ENCODE assay signal across 17 mouse cellular contexts in genomic region chr2:56990768-56991167, GRCm38 (mm10).
"Had no signal": no experiment of that assay in that cellular context is flagged by ENCODE, and none has a peak within 500 bp of the region (broad histone marks: within the 10 kb centered on the region; RNA-seq: fewer than 3 reads in every experiment).

No protein-coding gene starts in this region.

- H3K27me3 ChIP-seq: liver, embryonic 15.5 days; lung, embryonic 15.5 days; megakaryocyte, embryonic 14.5 days; midbrain, embryonic 13.5 days; midbrain, embryonic 15.5 days; neural tube, embryonic 12.5 days had no signal

- ATAC-seq: liver, postnatal 0 days; lung, postnatal 0 days; midbrain, embryonic 13.5 days; midbrain, embryonic 15.5 days had no signal

- H3K4me1 ChIP-seq: liver, embryonic 15.5 days; lung, embryonic 15.5 days; megakaryocyte, embryonic 14.5 days; midbrain, embryonic 13.5 days; midbrain, embryonic 15.5 days; neural tube, embryonic 12.5 days had no signal

- H3K36me3 ChIP-seq: liver, embryonic 15.5 days; lung, embryonic 15.5 days; midbrain, embryonic 13.5 days; midbrain, embryonic 15.5 days; neural tube, embryonic 12.5 days had no signal

- DNase-seq: liver, postnatal 0 days; lung, adult 2 months; lung, postnatal 14 days; lung, postnatal 36 days; right cerebral cortex, postnatal 14 days; thymus, adult 2 months; thymus, postnatal 25 days; thymus, postnatal 4 days had no signal

- H3K9ac ChIP-seq: liver, embryonic 15.5 days; liver, postnatal 0 days; lung, embryonic 15.5 days; midbrain, embryonic 13.5 days; midbrain, embryonic 15.5 days; neural tube, embryonic 12.5 days had no signal

- H3K27ac ChIP-seq: liver, embryonic 15.5 days; lung, embryonic 15.5 days; macrophage; midbrain, embryonic 13.5 days; midbrain, embryonic 15.5 days; neural tube, embryonic 12.5 days had no signal

- H3K4me3 ChIP-seq: liver, embryonic 15.5 days; lung, embryonic 15.5 days; megakaryocyte, embryonic 14.5 days; midbrain, embryonic 13.5 days; midbrain, embryonic 15.5 days; neural tube, embryonic 12.5 days had no signal

- H3K9me3 ChIP-seq: liver, embryonic 15.5 days; lung, embryonic 15.5 days; megakaryocyte, embryonic 14.5 days; midbrain, embryonic 13.5 days; midbrain, embryonic 15.5 days; neural tube, embryonic 12.5 days had no signal

- H3K4me2 ChIP-seq: liver, embryonic 15.5 days; lung, embryonic 15.5 days; midbrain, embryonic 11.5 days; midbrain, embryonic 13.5 days; midbrain, embryonic 15.5 days; neural tube, embryonic 12.5 days had no signal
